Mouse (Mus musculus) thymus, adult 18-20 months (tissue): ENCODE results near the gene Rchy1.
"Not testable (repeated sequence)": the region's sequence is repeated elsewhere in the genome, so short reads cannot be mapped to it uniquely, and the experiment has no call there.

Experiments used
- DNase-seq, 2 experiments: peaks; one replicate each; pipeline ENCODE4 v3.0.0; 2022; ENCODE audit warnings: mixed read lengths in 2 of 2

Rchy1 gene

GRCm38 (mm10) chr5:91959986-91960385 is 2.9 kb downstream of the Rchy1 start:
- DNase-seq = no peak

- no peak for DNase-seq
These were observed 3.8 kb downstream of the Rchy1 start for GRCm38 (mm10) chr5:91959096-91959495.

- no peak for DNase-seq
These were observed 5.7 kb downstream of the Rchy1 start for GRCm38 (mm10) chr5:91956991-91957760.

- DNase-seq = no peak
These were observed 11.5 kb downstream of the Rchy1 start for GRCm38 (mm10) chr5:91951404-91951803.

GRCm38 (mm10) chr5:91949441-91949840 is 13.4 kb downstream of the Rchy1 start:
- no peak for DNase-seq

- no peak for DNase-seq
These were observed 15.9 kb downstream of the Rchy1 start for GRCm38 (mm10) chr5:91947008-91947407.

- DNase-seq = not testable (repeated sequence)
These were observed 17.3 kb downstream of the Rchy1 start for GRCm38 (mm10) chr5:91945609-91946008.

- no peak for DNase-seq
These were observed 49.6 kb downstream of the Rchy1 start for GRCm38 (mm10) chr5:91913231-91913630.

GRCm38 (mm10) chr5:91911384-91912106 is 51.3 kb downstream of the Rchy1 start:
- DNase-seq = no peak

- DNase-seq = no peak
These were observed 52.3 kb downstream of the Rchy1 start for GRCm38 (mm10) chr5:91910616-91911015.

GRCm38 (mm10) chr5:91909010-91909620 is 53.8 kb downstream of the Rchy1 start:
- DNase-seq = no peak
